Mouse (Mus musculus) stomach, embryonic 14.5 days (tissue): Measurements from ENCODE around the gene Jmjd7. TPM values are rescaled to one million over a fixed set of nuclear protein-coding genes. Genes with fewer than 3 reads are reported as not detected.

Experiments used
- ATAC-seq: fragments of 200-750 bp; cut with Nextera tagmentation; 2 replicates; pipeline ENCODE4 v1.8.0; 2017; ENCODE audit warnings: low read depth, moderate TSS enrichment; ENCODE audit not compliant: insufficient number of reproducible peaks, insufficient read depth, low FRiP score
- H3K27ac ChIP-seq: fragments of 300-500 bp; sonication (generic); 2 replicates; pipeline ENCODE4 v1.5.1; 2014; ENCODE audit warnings: mild to moderate bottlenecking, low read length, moderate library complexity, mixed read lengths
- H3K27me3 ChIP-seq: fragments of 300-500 bp; sonication (generic); 2 replicates; pipeline ENCODE4 v1.6.1; 2014; ENCODE audit warnings: low read length, control low read depth, mixed read lengths; ENCODE audit not compliant: control insufficient read depth, insufficient read depth
- H3K36me3 ChIP-seq: fragments of 300-500 bp; sonication (generic); 2 replicates; pipeline ENCODE4 v1.6.1; 2014; ENCODE audit warnings: mild to moderate bottlenecking, control low read depth, low read length, moderate library complexity, mixed read lengths; ENCODE audit not compliant: control insufficient read depth, insufficient read depth
- H3K4me1 ChIP-seq: fragments of 300-500 bp; sonication (generic); 2 replicates; pipeline ENCODE4 v1.6.1; 2014; ENCODE audit warnings: low read length, control low read depth, mixed read lengths; ENCODE audit not compliant: control insufficient read depth, insufficient read depth
- H3K4me2 ChIP-seq: fragments of 300-500 bp; sonication (generic); replicated peaks from 2 replicates; pipeline ENCODE4 v1.6.1; 2014; ENCODE audit warnings: low read depth, low read length, control low read depth
- H3K4me3 ChIP-seq: fragments of 300-500 bp; sonication (generic); 2 replicates; pipeline ENCODE4 v1.5.1; 2014; ENCODE audit warnings: low read depth, low read length, control low read depth
- H3K9ac ChIP-seq: fragments of 300-500 bp; sonication (generic); replicated peaks from 2 replicates; pipeline ENCODE4 v1.6.1; 2014; ENCODE audit warnings: low read depth, mild to moderate bottlenecking, control low read depth, low read length, moderate library complexity, mixed read lengths
- H3K9me3 ChIP-seq: fragments of 300-500 bp; sonication (generic); 2 replicates; pipeline ENCODE4 v1.6.1; 2016; ENCODE audit warnings: low read depth, low read length, control low read depth; ENCODE audit not compliant: control insufficient read depth
- WGBS: fragments of 180-500 bp; shearing (Covaris S2); extraction: QIAGEN DNeasy Blood & Tissue Kit; methylation state at CpG from one replicate; pipeline ENCODE4 v1.1.7; 2014; 5-methylcytosine and 5-hydroxymethylcytosine counted together
- polyA plus RNA-seq: library from polyadenylated mRNA; unstranded; fragments of >200 nt; fragmentation: Nextera tagmentation; extraction: Ambion mirVana; gene quantifications from 2 replicates; pipeline ENCODE4 v1.2.1, GENCODE M21; 2014

The Jmjd7 gene
- polyA plus RNA-seq, 1 experiment from 2014 or later = 20.6 TPM

- no peak for ATAC-seq
- Histone ChIP-seq H3K4me3 (no peak overlapping the region), H3K4me1 (no peaks in the 10 kb centered on the region), H3K27ac (no peak overlapping the region), H3K36me3 (peaks cover 6% of the 10 kb centered on the region), H3K9ac (no peak overlapping the region), H3K9me3 (no peaks in the 10 kb centered on the region), H3K27me3 (no peaks in the 10 kb centered on the region), H3K4me2 (no peak overlapping the region)
- 64% methylated on average over 2 of the region's 2 CpGs for WGBS
Observed at GRCm38 (mm10) chr2:120003970-120004369, 23.3 kb upstream of the Jmjd7 start.

GRCm38 (mm10) chr2:120006696-120007095, 20.6 kb upstream of the Jmjd7 start:
- no peak overlapping the region for H3K27ac ChIP-seq
- H3K4me2 ChIP-seq = no peak overlapping the region
- no peaks in the 10 kb centered on the region for H3K9me3 ChIP-seq
- H3K27me3 ChIP-seq = no peaks in the 10 kb centered on the region
- no peak for ATAC-seq
- no peak overlapping the region for H3K9ac ChIP-seq
- no peaks in the 10 kb centered on the region for H3K4me1 ChIP-seq
- H3K4me3 ChIP-seq = no peak overlapping the region
- 91% methylated on average over 7 of the region's 7 CpGs for WGBS
- 0 out of 2 replicates have a peak, but pooled peaks cover 3% of the 10 kb centered on the region for H3K36me3 ChIP-seq

- 72% methylated on average over 4 of the region's 4 CpGs for WGBS
- H3K27me3 ChIP-seq = no peaks in the 10 kb centered on the region
- no peak overlapping the region for H3K27ac ChIP-seq
- H3K4me2 ChIP-seq = no peak overlapping the region
- peaks cover 7% of the 10 kb centered on the region; the same call in 1 of the 2 replicates for H3K36me3 ChIP-seq
- no peak for ATAC-seq
- no peak overlapping the region for H3K9ac ChIP-seq
- H3K4me3 ChIP-seq = no peak overlapping the region
- no peaks in the 10 kb centered on the region for H3K9me3 ChIP-seq
- H3K4me1 ChIP-seq = no peaks in the 10 kb centered on the region
Observed at GRCm38 (mm10) chr2:120007680-120008210, 19.5 kb upstream of the Jmjd7 start.

DNA sequence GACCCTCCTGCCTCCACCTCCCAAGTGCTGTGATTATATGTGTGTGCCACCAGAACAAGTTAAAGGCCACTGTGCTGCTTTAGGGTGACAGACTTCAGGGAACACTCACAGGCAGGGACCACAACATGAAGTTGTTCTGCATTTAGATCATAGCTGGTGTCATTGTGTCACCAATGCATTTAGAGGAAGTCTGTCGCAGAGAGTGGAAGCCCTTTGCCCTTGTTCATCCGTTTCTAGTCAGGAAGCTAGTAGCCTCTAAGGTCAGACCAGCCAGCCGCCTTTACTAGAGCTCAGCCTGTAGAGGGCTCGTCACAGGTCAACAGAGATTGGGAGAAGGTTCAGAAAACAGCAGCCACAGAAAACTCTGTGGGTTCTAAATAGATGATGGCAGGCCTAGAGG, 18.6 kb upstream of the Jmjd7 start:
- no peak overlapping the region for H3K4me3 ChIP-seq
- ATAC-seq = no peak
- no peaks in the 10 kb centered on the region for H3K27me3 ChIP-seq
- WGBS = 40% methylated on average over 4 of the region's 4 CpGs
- no peak overlapping the region for H3K4me2 ChIP-seq
- no peak overlapping the region for H3K9ac ChIP-seq
- no peaks in the 10 kb centered on the region for H3K9me3 ChIP-seq
- H3K4me1 ChIP-seq = no peaks in the 10 kb centered on the region
- H3K27ac ChIP-seq = no peak overlapping the region
- peaks cover 6% of the 10 kb centered on the region; the same call in 1 of the 2 replicates for H3K36me3 ChIP-seq

GRCm38 (mm10) chr2:120011462-120012200, 15.7 kb upstream of the Jmjd7 start:
- Histone ChIP-seq H3K4me3 (no peak overlapping the region), H3K27me3 (no peaks in the 10 kb centered on the region), H3K4me1 (no peaks in the 10 kb centered on the region), H3K4me2 (no peak overlapping the region), H3K27ac (no peak overlapping the region), H3K36me3 (peaks cover 20% of the 10 kb centered on the region; the same call in 1 of the 2 replicates), H3K9me3 (no peaks in the 10 kb centered on the region), H3K9ac (no peak overlapping the region)
- 0 out of 2 replicates have a peak, but pooled peaks have one; percentile 56 for ATAC-seq
- 77% methylated on average over 8 of the region's 8 CpGs for WGBS

DNA sequence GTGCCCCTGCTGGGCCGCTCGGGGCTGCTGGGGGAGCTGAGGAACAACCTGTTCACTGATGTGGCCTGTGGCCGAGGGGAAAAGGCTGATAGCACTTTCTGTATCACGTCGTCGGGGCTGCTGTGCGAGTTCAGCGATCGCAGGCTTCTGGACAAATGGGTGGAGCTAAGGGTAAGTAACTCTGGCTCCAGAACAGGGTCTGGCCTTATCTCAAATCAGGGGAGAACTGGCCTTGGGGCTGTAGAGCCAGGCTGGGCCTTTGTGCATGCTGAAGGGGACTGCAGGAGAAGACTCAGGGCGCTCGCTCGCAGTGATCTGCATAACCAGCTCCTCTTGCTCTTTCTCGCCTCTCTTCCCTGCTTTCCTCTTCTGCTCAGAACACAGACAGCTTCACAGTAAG, 14.4 kb upstream of the Jmjd7 start:
- Histone ChIP-seq H3K4me3 (no peak overlapping the region), H3K9me3 (no peaks in the 10 kb centered on the region), H3K36me3 (peaks cover 27% of the 10 kb centered on the region; the same call in 1 of the 2 replicates), H3K27ac (no peak overlapping the region), H3K27me3 (no peaks in the 10 kb centered on the region), H3K4me2 (no peak overlapping the region), H3K9ac (no peak overlapping the region), H3K4me1 (no peaks in the 10 kb centered on the region)
- ATAC-seq = no peak
- 87% methylated on average over 13 of the region's 13 CpGs for WGBS

DNA sequence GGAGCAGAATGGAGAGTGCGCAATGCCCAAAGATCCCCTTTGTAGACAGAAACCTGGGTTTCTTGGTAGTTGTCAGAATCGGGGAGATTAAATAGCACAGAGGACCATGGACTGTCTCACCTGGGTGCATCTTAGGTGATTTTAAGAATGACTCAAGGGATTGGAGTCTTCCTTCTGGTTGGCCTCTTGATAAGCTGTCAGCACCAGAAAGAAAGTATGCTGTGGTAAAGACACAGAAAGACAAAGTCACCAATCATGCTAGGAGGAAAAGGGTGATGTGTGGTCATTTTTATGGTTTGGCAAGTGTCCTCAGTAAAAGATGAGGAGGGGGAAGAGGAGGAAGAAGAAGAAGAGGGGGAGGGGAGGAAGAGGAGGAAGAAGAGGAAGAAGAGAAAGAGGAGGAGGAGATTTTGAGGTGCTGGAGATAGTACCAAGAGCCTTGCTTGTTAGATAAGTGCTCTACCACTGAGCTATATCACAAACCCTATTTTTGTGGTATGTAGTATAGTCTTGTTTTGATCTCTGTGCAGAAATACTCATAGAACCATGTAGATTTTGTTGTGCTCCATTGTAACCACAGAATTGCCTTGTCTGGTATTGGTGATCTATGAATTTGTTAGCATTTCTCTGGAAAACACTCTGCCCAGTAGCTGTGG, 13.3 kb upstream of the Jmjd7 start:
- no peak overlapping the region for H3K4me3 ChIP-seq
- H3K27me3 ChIP-seq = no peaks in the 10 kb centered on the region
- no peak overlapping the region for H3K27ac ChIP-seq
- H3K36me3 ChIP-seq = peaks cover 34% of the 10 kb centered on the region; the same call in 1 of the 2 replicates
- no peaks in the 10 kb centered on the region for H3K9me3 ChIP-seq
- no peak for ATAC-seq
- H3K4me1 ChIP-seq = no peaks in the 10 kb centered on the region
- WGBS = 99% methylated on average over 2 of the region's 2 CpGs
- no peak overlapping the region for H3K4me2 ChIP-seq
- no peak overlapping the region for H3K9ac ChIP-seq

DNA sequence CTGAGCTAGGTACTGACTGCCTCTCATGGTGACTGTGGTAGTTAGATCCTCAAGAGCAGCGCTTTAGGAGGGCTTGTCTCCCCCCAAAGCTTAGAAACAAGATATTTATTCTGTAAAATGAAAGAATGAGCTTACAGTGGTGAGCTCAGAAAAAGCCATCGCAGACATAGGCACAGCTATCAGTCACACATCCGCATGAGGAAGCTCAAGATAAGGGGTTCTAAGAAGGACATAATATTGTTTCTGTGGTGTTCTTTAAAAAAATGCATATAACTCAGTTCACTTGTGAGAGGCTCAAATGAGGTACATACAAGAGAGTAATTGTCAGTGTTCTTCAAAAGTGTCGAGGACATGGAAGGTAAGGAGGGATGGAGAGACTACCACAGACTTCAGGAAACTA, 11.4 kb upstream of the Jmjd7 start:
- H3K36me3 ChIP-seq = peaks cover 43% of the 10 kb centered on the region
- no peak overlapping the region for H3K4me3 ChIP-seq
- H3K9ac ChIP-seq = no peak overlapping the region
- no peak for ATAC-seq
- no peaks in the 10 kb centered on the region for H3K9me3 ChIP-seq
- no peaks in the 10 kb centered on the region for H3K27me3 ChIP-seq
- no peaks in the 10 kb centered on the region for H3K4me1 ChIP-seq
- no peak overlapping the region for H3K4me2 ChIP-seq
- WGBS = 88% methylated on average over 4 of the region's 4 CpGs
- H3K27ac ChIP-seq = no peak overlapping the region
